Mouse (Mus musculus): ENCODE data around the gene Sec16a. TPM values are rescaled to one million over a fixed set of nuclear protein-coding genes. Genes with fewer than 3 reads are reported as not detected.

The Sec16a gene
- polyA plus RNA-seq, 1 experiment from 2014 or later, result 37.1 TPM

DNA sequence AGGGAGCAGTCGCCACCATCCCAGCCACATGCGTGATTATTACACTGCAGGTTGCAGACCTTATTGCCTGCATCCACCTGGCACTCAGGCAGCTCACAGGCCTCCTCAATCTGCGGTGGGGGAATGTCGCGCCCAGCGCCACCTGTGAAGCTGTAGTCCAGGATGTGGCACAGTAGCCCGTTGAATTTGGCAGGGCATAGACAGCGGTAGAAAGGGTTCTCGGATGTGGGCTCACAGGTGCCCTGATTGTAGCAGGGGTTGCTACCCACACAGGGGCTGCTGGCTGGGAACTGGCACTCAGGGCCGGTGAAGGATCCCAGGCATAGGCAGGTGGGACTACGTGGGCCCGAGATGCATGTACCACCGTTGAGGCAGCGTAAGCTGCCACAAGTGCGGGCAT lies 23.4 kb upstream of the Sec16a start:
- H3K9me3 ChIP-seq (replicated peaks), result no peaks in the 10 kb centered on the region
- peaks cover 99% of the 10 kb centered on the region for H3K36me3 ChIP-seq
- H3K27me3 ChIP-seq (ENCODE audit: low read depth, poor library complexity, severe bottlenecking), result no peaks in the 10 kb centered on the region
- 96% methylated on average over 15 of the region's 15 CpGs for WGBS
- H3K27ac ChIP-seq, result no peak overlapping the region
- H3K4me3 ChIP-seq, result no peak overlapping the region
- H3K4me1 ChIP-seq, result peaks cover 3% of the 10 kb centered on the region; the same call in 1 of the 2 replicates
- DNase-seq (ENCODE audit: low spot score), result no peak

DNA sequence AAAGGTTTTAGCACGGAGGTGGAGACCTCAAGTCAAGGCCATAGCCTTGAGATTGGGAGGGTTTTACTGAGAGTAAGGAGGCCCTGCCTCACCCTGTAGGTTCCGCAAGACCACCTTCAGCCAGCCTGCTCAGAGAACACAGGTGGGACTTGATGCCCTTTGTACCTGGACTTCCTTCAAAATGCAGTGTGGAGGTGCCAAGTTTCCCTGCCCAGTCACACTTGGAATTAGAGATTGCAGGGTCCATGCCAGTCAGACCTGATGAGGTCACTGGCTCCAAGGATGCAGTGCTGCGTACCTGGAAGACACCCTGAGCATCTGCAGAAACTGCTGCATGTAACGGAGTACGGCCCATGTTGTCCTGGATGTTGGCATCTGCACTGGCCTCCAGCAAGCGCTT lies 18.4 kb upstream of the Sec16a start:
- Histone ChIP-seq H3K36me3 (peaks cover 94% of the 10 kb centered on the region), H3K4me3 (no peak overlapping the region)
- 93% methylated on average over 6 of the region's 6 CpGs for WGBS

DNA sequence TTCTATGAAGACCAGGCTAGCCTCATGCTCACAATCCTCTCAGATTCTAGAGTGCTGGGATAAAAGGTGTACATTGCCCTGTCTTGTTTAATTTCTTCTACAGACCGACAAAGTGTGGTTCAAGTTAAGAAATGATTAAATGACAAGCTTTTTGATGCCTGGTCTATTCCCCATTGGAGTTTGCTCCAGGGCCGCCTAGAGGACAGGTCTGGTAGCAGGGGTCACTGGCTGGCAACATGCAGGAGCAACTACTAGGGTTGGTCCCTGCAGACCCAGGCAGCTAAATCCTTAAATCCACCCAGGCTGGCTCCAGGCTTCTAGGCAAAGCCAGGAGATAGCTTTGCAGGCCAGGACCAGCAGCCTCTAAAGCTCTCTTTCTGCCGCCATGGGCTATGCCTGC lies 18.0 kb upstream of the Sec16a start:
- H3K27me3 ChIP-seq (ENCODE audit: low read depth, poor library complexity, severe bottlenecking), result no peaks in the 10 kb centered on the region
- H3K4me1 ChIP-seq, result peaks cover 27% of the 10 kb centered on the region
- H3K36me3 ChIP-seq, result peaks cover 91% of the 10 kb centered on the region
- 83% methylated on average over 3 of the region's 3 CpGs for WGBS
- H3K27ac ChIP-seq, result no peak overlapping the region
- H3K4me3 ChIP-seq, result no peak overlapping the region
- no peak for DNase-seq (ENCODE audit: low spot score)
- no peaks in the 10 kb centered on the region for H3K9me3 ChIP-seq (replicated peaks)

More for the DNA sequence above, 18.4 kb upstream of the Sec16a start:
- peaks cover 25% of the 10 kb centered on the region for H3K4me1 ChIP-seq
- DNase-seq (ENCODE audit: low spot score), result no peak
- H3K27ac ChIP-seq, result no peak overlapping the region
- no peaks in the 10 kb centered on the region for H3K27me3 ChIP-seq (ENCODE audit: low read depth, poor library complexity, severe bottlenecking)
- no peaks in the 10 kb centered on the region for H3K9me3 ChIP-seq (replicated peaks)

DNA sequence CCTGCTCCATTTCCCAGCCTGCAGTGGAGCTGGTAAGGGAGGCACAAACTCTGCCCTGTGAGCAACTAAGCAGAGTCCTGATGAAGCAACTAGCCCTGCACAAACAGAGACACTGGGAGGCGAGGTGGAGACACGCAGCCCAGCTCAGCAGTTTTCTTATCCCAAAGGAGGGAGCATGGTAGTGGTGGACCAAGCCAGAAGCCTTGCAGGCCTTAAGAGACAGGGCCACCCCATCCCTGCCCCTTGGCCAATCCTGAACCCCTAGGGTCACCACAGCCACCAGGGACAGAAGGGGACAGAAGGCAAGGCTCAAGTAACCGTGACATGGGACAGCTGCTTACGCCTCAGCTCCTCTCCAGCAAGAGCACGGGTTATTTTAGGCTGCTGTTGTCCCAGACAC lies 16.7 kb upstream of the Sec16a start:
- WGBS, result 92% methylated on average over 5 of the region's 5 CpGs
- Histone ChIP-seq H3K36me3 (peaks cover 82% of the 10 kb centered on the region), H3K4me3 (no peak overlapping the region), H3K27me3 (ENCODE audit: low read depth, poor library complexity, severe bottlenecking) (no peaks in the 10 kb centered on the region), H3K9me3 (replicated peaks) (no peaks in the 10 kb centered on the region), H3K4me1 (peaks cover 29% of the 10 kb centered on the region), H3K27ac (no peak overlapping the region)
- DNase-seq (ENCODE audit: low spot score), result no peak

DNA sequence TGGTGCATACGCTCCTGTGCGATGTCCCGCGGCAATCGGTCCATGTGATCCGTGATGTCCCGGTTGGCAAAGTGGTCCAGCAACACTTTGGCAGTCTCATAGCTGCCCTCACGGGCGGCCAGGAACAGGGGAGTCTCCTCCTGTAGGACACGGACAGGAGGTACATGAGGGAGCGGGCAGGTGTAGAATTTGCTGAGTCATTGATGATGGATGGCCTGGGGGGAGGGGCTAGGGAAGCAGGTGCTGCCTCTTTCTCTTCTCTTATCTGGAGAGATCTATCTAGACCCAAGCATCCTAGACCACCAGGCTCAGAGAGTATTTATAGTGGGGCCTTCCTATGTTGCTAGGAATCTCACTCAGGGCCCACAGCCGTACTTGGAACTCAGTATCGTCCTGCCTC lies 15.8 kb upstream of the Sec16a start:
- Histone ChIP-seq H3K27me3 (ENCODE audit: low read depth, poor library complexity, severe bottlenecking) (no peaks in the 10 kb centered on the region), H3K4me1 (peaks cover 29% of the 10 kb centered on the region), H3K36me3 (peaks cover 73% of the 10 kb centered on the region), H3K27ac (no peak overlapping the region), H3K9me3 (replicated peaks) (no peaks in the 10 kb centered on the region), H3K4me3 (no peak overlapping the region)
- DNase-seq (ENCODE audit: low spot score), result no peak
- WGBS, result 92% methylated on average over 13 of the region's 13 CpGs

DNA sequence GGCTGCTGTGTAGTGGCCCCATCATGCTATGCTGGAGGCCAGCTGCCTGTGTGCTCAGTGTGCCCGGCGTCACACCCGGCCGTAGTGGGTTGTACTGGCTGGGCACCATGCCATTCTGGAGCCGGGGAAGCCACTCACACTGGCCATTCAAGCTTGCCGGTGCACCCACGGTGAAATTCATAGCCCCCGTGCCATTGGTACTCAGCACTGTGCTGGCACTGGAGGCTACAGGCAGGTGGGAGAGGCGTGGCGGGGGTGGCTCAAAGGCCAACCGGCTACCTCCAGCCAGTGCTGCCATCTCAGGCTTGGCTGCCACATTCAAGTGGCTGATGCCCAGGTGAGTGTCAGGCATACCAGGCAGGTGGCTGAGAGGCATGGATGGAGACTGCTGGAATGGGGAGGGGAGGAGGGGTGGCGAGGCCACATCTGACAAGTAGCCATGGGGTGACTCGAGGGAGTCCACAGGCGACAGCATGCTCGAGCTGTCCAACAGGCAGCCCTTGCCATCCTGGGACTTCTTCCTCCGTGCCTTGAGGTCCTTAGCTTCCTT lies 15.2 kb upstream of the Sec16a start:
- DNase-seq (ENCODE audit: low spot score), result no peak
- Histone ChIP-seq H3K27ac (peak overlapping the region; percentile 47), H3K9me3 (replicated peaks) (no peaks in the 10 kb centered on the region), H3K36me3 (peaks cover 68% of the 10 kb centered on the region), H3K27me3 (ENCODE audit: low read depth, poor library complexity, severe bottlenecking) (no peaks in the 10 kb centered on the region), H3K4me1 (peaks cover 29% of the 10 kb centered on the region), H3K4me3 (no peak overlapping the region)
- 88% methylated on average over 16 of the region's 16 CpGs for WGBS

DNA sequence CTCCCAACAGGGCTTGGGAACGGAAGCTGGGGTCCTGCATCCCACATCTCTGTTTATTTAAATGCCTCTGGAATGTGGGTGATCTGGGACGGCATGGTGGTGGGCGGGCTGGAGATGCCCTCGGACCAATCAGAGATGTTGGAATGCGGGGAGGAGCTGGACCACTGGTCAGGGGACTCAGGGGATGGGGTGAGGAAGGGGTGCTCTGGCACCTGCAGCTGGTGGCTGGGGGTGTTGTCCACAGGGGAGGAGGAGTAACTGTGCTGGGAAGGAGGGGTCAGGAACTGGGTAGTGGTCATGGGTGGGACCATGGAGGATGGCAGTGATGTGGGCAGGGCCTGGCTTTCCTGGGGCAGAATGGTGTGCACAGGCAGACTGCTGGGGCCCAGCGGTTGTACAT lies 14.5 kb upstream of the Sec16a start:
- DNase-seq (ENCODE audit: low spot score), result no peak
- H3K36me3 ChIP-seq, result peaks cover 61% of the 10 kb centered on the region
- WGBS, result 38% methylated on average over 6 of the region's 6 CpGs
- H3K9me3 ChIP-seq (replicated peaks), result no peaks in the 10 kb centered on the region
- H3K4me1 ChIP-seq, result peaks cover 29% of the 10 kb centered on the region
- H3K27me3 ChIP-seq (ENCODE audit: low read depth, poor library complexity, severe bottlenecking), result no peaks in the 10 kb centered on the region
- H3K4me3 ChIP-seq, result 0 out of 2 replicates have a peak overlapping the region, but pooled peaks have one; percentile 9
- peak overlapping the region; percentile 47; the same call in 1 of the 2 replicates for H3K27ac ChIP-seq

DNA sequence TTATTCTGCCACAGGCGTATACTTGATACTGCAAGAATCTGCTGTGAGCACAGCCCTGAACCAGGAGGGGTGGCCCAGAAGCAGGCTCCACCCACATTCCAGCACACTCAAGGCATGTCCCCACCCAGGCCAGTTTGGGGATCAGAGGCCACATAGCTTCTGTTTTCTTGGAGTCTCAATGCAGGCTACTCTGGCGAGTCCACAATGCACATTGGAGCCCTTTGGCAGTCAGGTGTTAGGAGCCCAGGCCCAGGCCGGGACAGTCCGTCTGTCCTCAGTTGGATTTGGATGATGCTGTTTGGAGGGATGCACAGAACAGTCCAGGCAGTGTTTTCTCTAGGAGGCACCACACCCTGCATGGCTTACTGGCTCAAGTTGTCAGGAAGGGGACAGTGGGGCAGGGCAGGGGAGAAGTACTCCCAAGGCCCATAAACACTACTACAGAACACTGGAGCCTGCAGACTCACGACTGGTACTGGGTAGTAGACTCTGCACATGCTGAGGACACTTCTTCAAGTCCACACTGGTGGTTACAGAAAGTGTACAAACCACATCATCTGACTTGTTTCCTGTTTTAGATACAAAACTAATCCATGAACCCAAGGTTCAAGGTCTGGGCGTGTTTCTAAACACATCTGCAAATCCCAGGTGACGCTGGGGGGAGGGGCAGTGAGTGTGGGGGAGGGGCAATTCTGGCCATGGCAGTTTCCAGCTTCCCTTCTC lies 13.5 kb upstream of the Sec16a start:
- Histone ChIP-seq H3K27ac (peak overlapping the region; percentile 81), H3K9me3 (replicated peaks) (no peaks in the 10 kb centered on the region), H3K36me3 (peaks cover 52% of the 10 kb centered on the region), H3K4me1 (peaks cover 29% of the 10 kb centered on the region), H3K27me3 (ENCODE audit: low read depth, poor library complexity, severe bottlenecking) (no peaks in the 10 kb centered on the region), H3K4me3 (0 out of 2 replicates have a peak overlapping the region, but pooled peaks have one; percentile 2)
- WGBS, result 39% methylated on average over 7 of the region's 7 CpGs
- peak; percentile 53 for DNase-seq (ENCODE audit: low spot score)

DNA sequence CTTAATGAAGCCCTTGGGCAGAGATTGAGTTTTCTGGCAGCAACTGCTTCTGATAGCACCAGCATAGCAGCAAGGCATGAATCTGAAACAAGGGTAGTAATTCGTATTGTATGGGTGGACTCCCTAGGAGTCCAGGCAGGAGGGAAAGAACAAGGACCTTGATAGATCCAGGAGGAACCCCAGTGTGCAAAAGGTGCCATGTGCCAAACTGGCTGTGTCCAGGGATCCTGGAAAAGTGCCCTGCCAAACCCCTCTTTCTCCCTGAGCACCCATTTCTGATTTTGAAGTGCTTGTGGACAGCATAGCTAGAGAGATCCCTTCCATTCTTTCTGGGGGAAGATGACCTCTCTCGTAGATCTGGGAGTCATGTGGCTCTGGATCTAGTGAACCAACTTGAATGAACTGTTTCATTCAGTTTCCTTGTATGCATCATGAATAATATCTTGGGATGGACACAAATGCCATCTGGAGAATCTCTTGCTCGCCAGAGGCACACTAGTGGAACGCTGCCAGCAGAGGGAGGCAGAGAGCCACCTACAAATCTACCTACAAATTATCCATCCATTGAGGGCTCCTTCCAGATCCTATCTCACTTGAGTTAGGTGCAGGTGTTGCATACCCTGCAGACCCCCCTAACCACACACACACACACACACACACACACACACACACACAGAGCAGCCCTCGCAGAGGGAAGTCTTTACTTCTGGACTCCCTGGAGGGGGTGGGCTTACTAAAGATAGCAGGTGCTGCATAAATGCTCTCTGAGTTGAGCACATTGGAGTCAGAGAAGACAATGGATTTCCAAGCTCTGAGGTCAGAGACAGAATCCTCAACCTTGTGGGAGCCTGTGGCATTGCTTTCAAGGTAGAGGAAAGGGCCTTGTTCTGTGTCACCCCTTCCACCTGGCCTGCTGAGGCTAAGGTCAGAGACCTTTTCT lies 4.4 kb upstream of the Sec16a start:
- 26% methylated on average over 5 of the region's 5 CpGs for WGBS
- no peaks in the 10 kb centered on the region for H3K36me3 ChIP-seq
- DNase-seq (ENCODE audit: low spot score), result peak; percentile 88
- H3K27ac ChIP-seq, result no peak overlapping the region
- no peaks in the 10 kb centered on the region for H3K27me3 ChIP-seq (ENCODE audit: low read depth, poor library complexity, severe bottlenecking)
- no peaks in the 10 kb centered on the region for H3K9me3 ChIP-seq (replicated peaks)
- H3K4me1 ChIP-seq, result peaks cover 13% of the 10 kb centered on the region
- no peak overlapping the region for H3K4me3 ChIP-seq

DNA sequence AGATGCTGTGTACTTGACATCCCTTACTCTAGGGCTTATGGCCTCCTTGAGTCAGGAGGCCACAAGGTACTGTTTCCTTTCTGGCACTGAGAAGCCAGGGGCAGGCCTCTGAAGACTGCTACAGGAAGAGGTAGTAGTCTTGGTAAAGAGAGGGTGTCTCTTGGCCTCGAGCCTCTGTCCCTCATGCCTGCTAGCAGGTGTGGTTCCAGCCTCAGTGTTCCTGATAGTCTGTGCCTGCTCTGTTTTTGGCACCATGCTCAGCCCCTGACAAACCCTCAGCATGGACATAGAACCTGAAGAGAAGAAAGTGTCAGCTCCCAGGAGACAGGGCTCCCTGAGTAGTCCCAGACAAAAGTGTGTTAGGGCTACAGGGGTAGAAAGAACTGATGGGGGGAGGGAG lies 2.4 kb upstream of the Sec16a start:
- 67% methylated on average over 1 of the region's 1 CpGs for WGBS

DNA sequence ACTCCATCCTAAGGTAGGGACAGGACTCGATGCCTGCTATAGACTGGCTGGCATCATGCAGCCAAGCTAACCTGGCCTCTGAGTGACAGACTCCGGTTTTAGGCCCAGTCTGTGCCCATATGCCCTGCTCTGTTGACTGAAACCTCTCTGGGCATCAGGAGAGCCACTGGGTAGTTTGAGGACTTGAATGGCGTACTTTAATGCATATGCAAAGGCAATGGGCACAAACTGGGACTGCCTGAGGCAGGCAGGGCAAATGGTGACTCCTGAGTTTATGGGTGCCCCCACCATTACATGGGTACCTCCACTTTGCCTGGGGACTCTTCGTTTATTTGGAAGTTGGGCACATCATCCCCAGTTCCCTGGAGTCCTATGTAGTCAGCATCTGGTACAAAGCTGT lies 1.7 kb upstream of the Sec16a start:
- Histone ChIP-seq H3K27me3 (ENCODE audit: low read depth, poor library complexity, severe bottlenecking) (no peaks in the 10 kb centered on the region), H3K9me3 (replicated peaks) (no peaks in the 10 kb centered on the region), H3K4me1 (peaks cover 28% of the 10 kb centered on the region), H3K36me3 (peaks cover 4% of the 10 kb centered on the region), H3K27ac (peak overlapping the region; percentile 92; the same call in 1 of the 2 replicates), H3K4me3 (peak overlapping the region; percentile 93)
- 76% methylated on average over 4 of the region's 4 CpGs for WGBS
- DNase-seq (ENCODE audit: low spot score), result no peak

More for the DNA sequence above, 2.4 kb upstream of the Sec16a start:
- no peaks in the 10 kb centered on the region for H3K9me3 ChIP-seq (replicated peaks)
- no peaks in the 10 kb centered on the region for H3K27me3 ChIP-seq (ENCODE audit: low read depth, poor library complexity, severe bottlenecking)
- no peak overlapping the region for H3K4me3 ChIP-seq
- peaks cover 28% of the 10 kb centered on the region for H3K4me1 ChIP-seq
- H3K27ac ChIP-seq, result no peak overlapping the region
- DNase-seq (ENCODE audit: low spot score), result no peak
- no peaks in the 10 kb centered on the region for H3K36me3 ChIP-seq

DNA sequence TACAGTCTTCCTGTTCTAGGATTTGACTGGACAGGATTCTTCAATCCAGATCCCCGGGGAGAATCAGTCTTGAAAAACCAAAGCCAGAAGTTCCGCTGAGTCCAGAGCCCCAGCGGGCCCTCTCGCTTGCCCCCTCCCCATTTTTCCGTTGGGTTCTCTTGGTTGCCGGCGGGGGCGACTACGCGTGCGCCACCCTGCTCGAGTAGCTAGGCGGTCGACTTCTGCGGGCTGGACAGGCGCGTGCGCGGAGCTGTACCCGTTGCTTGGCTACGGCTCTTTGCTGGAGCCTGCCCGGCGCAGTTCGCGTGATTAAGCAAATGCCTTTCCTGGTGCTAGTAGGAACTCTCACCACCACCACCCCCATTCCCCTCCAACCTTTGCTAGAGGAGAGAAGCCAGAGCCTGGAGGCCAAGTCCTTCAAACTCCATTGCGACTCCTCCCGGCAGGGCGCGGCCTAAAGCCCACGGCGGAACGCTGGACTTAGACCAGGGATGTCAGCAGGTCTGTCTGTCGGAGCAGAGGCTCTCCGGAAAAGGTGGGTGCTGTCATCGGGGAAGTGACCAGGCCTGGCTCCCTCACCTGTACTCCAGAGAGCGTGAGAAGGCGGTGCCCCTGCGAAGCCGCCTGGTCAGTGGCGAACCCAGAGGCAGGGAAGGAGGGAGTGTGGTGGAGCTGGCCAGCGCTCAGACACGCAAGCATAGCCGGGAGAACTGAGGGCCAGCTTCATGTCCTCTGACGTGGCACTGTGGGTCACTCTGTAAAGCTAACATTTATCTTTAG lies 840 bp upstream of the Sec16a start:
- peaks cover 28% of the 10 kb centered on the region for H3K4me1 ChIP-seq
- no peak for DNase-seq (ENCODE audit: low spot score)
- no peaks in the 10 kb centered on the region for H3K27me3 ChIP-seq (ENCODE audit: low read depth, poor library complexity, severe bottlenecking)
- H3K9me3 ChIP-seq (replicated peaks), result no peaks in the 10 kb centered on the region
- H3K4me3 ChIP-seq, result peak overlapping the region; percentile 93
- H3K27ac ChIP-seq, result peak overlapping the region; percentile 92
- peaks cover 12% of the 10 kb centered on the region for H3K36me3 ChIP-seq
- WGBS, result under 1% methylated on average over 44 of the region's 44 CpGs

All from limb, embryonic 10.5 days (tissue).